Mouse (Mus musculus) G1E (cell line): ENCODE results near the gene Nags.

Experiments
- CTCF ChIP-seq: IDR thresholded peaks from 2 replicates; pipeline ENCODE4 v1.5.1; 2012; ENCODE audit warnings: low read depth, low read length, inconsistent platforms, mixed read lengths
- GATA1 ChIP-seq: IDR thresholded peaks from 2 replicates; pipeline ENCODE4 v1.6.1; 2012; ENCODE audit warnings: borderline replicate concordance, low read length, inconsistent platforms, mixed read lengths
- POLR2AphosphoS5 ChIP-seq: IDR thresholded peaks from 2 replicates; pipeline ENCODE4 v1.6.1; 2012; ENCODE audit warnings: low read depth, low read length, inconsistent platforms; ENCODE audit not compliant: insufficient replicate concordance
- TAL1 ChIP-seq: conservative IDR thresholded peaks from 2 replicates; pipeline ENCODE4 v1.6.1; 2012; ENCODE audit warnings: low read depth, low read length, inconsistent platforms, mixed read lengths

DNA sequence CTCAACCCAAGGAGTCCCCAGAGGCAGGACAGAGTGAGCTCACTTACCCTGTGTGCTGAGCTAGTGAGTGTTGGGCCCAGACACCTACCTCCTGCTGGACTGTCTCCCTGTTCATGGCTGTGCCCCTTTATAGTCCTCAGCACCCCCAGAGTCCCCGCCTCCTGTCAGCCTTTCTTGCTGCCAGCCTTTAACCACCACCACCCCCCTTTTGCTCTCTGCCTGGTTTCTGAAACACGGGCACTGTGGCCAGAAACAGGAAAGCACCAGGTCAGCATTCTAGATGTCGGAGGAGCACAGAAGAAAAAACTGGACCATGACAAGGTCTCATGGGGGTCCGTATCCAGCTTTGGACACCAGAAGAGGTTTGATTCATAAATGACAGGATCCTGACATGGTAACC, 44.1 kb upstream of the Nags start, which contains the start of gene Ppy:
- TF ChIP-seq CTCF (no peak), GATA1 (no peak), TAL1 (no peak), POLR2AphosphoS5 (no peak)
